Mouse (Mus musculus) embryonic facial prominence, embryonic 15.5 days (tissue): ENCODE data around the gene Sufu. TPM values are rescaled to one million over a fixed set of nuclear protein-coding genes. Genes with fewer than 3 reads are reported as not detected.

ENCODE experiments used
- ATAC-seq: fragments of 200-750 bp; cut with Nextera tagmentation; 2 replicates; pipeline ENCODE4 v1.8.0; 2017; ENCODE audit warnings: low read depth, moderate TSS enrichment; ENCODE audit not compliant: insufficient number of reproducible peaks, low FRiP score, low TSS enrichment
- H3K27ac ChIP-seq: fragments of 300-500 bp; sonication (generic); replicated peaks from 2 replicates; pipeline ENCODE4 v1.5.1; 2015; ENCODE audit warnings: mild to moderate bottlenecking, inconsistent platforms
- H3K27me3 ChIP-seq: fragments of 300-500 bp; sonication (generic); 2 replicates; pipeline ENCODE4 v1.6.1; 2015; ENCODE audit warnings: inconsistent platforms
- H3K36me3 ChIP-seq: fragments of 300-500 bp; sonication (generic); 2 replicates; pipeline ENCODE4 v1.6.1; 2015; ENCODE audit warnings: mild to moderate bottlenecking, inconsistent platforms
- H3K4me1 ChIP-seq: fragments of 300-500 bp; sonication (generic); 2 replicates; pipeline ENCODE4 v1.6.1; 2015; ENCODE audit warnings: inconsistent platforms
- H3K4me2 ChIP-seq: fragments of 300-500 bp; sonication (generic); replicated peaks from 2 replicates; pipeline ENCODE4 v1.6.1; 2015; ENCODE audit warnings: mild to moderate bottlenecking, inconsistent platforms
- H3K4me3 ChIP-seq: fragments of 300-500 bp; sonication (generic); replicated peaks from 2 replicates; pipeline ENCODE4 v1.5.1; 2015; ENCODE audit warnings: mild to moderate bottlenecking, inconsistent platforms
- H3K9ac ChIP-seq: fragments of 300-500 bp; sonication (generic); 2 replicates; pipeline ENCODE4 v1.6.1; 2015; ENCODE audit warnings: inconsistent platforms
- H3K9me3 ChIP-seq: fragments of 300-500 bp; sonication (generic); replicated peaks from 2 replicates; pipeline ENCODE4 v1.6.1; 2016; ENCODE audit warnings: inconsistent platforms
- WGBS: fragments of 180-500 bp; shearing (Covaris S2); methylation state at CpG from one replicate; pipeline ENCODE4 v1.1.7; 2015; 5-methylcytosine and 5-hydroxymethylcytosine counted together
- polyA plus RNA-seq: library from polyadenylated mRNA; unstranded; fragments of >200 nt; fragmentation: Nextera tagmentation; extraction: Ambion mirVana; gene quantifications from 2 replicates; pipeline ENCODE4 v1.2.1, GENCODE M21; 2015

Gene Sufu
- polyA plus RNA-seq, 1 experiment from 2014 or later = 38.4 TPM

DNA sequence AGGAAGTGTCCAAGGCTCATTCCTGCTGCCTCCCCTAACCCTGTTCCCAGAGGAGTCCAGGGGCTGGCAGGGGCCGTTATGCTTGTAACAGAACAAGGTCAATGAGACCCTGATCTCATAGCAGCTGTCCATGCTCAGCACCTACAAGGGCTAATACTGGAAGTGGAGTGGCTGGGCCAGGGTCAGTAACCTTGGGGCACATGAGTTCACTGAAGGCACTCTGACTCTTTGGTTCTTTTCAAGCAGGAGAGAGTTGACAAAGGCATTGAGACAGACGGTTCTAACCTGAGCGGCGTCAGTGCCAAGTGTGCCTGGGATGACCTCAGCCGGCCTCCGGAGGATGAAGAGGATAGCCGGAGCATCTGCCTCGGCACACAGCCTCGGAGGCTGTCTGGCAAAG is 56.2 kb downstream of the Sufu start:
- no peak for ATAC-seq
- no peak overlapping the region for H3K4me2 ChIP-seq
- H3K4me1 ChIP-seq = peaks cover 47% of the 10 kb centered on the region
- peaks cover 39% of the 10 kb centered on the region for H3K36me3 ChIP-seq
- H3K4me3 ChIP-seq = no peak overlapping the region
- WGBS = 85% methylated on average over 9 of the region's 9 CpGs
- H3K9ac ChIP-seq = no peak overlapping the region
- 0 out of 2 replicates have a peak overlapping the region, but pooled peaks have one; percentile 7 for H3K27ac ChIP-seq
- no peaks in the 10 kb centered on the region for H3K9me3 ChIP-seq
- no peaks in the 10 kb centered on the region for H3K27me3 ChIP-seq

DNA sequence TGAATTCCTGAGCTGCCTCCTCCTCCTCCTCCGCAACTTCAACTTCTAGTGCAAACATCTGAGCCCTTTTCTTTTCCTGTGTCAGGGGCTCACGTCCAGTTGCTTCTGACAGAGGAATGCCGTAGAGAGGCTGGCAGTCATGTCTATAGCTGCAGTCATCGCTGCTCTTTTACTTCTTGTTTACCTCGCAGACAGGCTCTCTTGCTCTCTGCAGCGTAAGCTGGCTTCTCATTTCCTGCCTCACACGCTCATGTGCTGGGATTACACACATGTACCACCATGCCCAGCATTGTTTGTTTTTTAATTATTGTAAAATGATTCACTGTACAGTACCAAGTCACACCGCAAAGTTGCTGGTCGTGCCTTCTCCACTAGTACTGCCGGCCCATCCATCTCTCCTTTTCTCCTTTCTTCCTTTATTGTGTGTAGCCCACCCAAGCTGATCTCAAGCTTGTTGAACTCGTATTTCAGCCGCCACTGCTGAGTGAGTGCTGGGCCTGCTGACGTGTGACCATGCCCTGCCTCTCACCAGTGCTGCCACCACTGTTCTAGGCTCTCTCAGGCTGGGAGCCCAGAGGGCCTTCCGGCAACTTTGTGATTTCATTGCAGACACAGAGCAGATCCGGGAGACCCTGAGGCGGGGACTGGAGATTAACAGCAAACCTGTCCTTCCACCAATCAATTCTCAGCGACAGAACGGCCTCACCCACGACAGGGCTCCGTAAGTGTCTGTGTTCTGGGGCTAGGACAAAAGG is 57.6 kb downstream of the Sufu start:
- Histone ChIP-seq H3K9ac (no peak overlapping the region), H3K4me2 (no peak overlapping the region), H3K4me3 (no peak overlapping the region), H3K27me3 (no peaks in the 10 kb centered on the region), H3K27ac (peak overlapping the region; percentile 77), H3K36me3 (peaks cover 48% of the 10 kb centered on the region), H3K9me3 (no peaks in the 10 kb centered on the region), H3K4me1 (peaks cover 36% of the 10 kb centered on the region)
- no peak for ATAC-seq
- 52% methylated on average over 20 of the region's 20 CpGs for WGBS

DNA sequence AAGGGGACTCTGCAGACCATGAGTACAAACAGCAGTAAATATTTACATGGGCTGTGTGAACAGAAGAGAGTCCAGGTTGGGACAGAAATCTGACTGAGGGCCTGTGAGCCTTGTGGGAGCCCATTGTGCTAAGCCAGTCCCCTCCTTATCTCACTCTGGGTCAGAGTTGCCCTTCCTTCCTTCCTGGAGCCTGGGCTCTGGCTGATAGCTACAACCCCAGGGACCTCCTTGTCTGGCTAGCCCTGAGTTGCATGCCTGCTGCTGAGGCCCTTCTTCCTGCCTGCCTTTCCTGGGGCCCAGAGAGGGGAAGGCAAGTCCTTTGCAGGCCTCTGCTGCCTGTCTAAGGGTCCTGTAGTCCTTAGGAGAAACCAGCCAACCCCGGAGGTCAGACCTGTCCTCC is 58.3 kb downstream of the Sufu start:
- Histone ChIP-seq H3K36me3 (peaks cover 55% of the 10 kb centered on the region), H3K4me1 (peaks cover 36% of the 10 kb centered on the region), H3K27ac (peak overlapping the region; percentile 77), H3K27me3 (no peaks in the 10 kb centered on the region), H3K9ac (no peak overlapping the region), H3K9me3 (no peaks in the 10 kb centered on the region), H3K4me3 (no peak overlapping the region), H3K4me2 (no peak overlapping the region)
- WGBS = 47% methylated on average over 1 of the region's 1 CpGs
- ATAC-seq = no peak

DNA sequence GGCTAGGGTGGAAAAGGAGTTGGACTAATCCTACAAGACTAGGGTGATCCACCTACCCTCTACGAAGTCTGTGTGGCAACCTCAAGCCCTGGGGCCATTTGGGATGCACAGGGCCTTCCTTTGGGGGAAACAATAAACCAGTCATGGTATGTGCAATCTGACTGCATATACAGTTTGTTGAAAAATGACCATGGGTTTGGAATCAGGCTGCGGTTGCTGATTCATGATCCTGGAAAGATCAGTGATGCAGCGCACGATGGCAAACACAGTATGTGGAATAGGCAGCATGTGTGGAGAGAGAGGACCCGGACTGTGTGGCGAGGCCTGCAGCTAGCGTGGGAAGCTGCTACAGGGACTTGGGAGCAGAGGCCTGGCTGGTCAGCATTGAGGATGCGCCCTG is 58.9 kb downstream of the Sufu start:
- 80% methylated on average over 8 of the region's 8 CpGs for WGBS
- Histone ChIP-seq H3K9me3 (no peaks in the 10 kb centered on the region), H3K27me3 (no peaks in the 10 kb centered on the region), H3K9ac (no peak overlapping the region), H3K4me2 (no peak overlapping the region), H3K4me3 (no peak overlapping the region), H3K36me3 (peaks cover 56% of the 10 kb centered on the region), H3K27ac (peak overlapping the region; percentile 77), H3K4me1 (peaks cover 36% of the 10 kb centered on the region)
- ATAC-seq = no peak

GRCm38 (mm10) chr19:46456018-46456735 is 59.5 kb downstream of the Sufu start:
- no peak overlapping the region for H3K4me3 ChIP-seq
- WGBS = 87% methylated on average over 5 of the region's 5 CpGs
- ATAC-seq = no peak
- no peak overlapping the region for H3K9ac ChIP-seq
- H3K9me3 ChIP-seq = no peaks in the 10 kb centered on the region
- H3K27me3 ChIP-seq = no peaks in the 10 kb centered on the region
- H3K4me1 ChIP-seq = peaks cover 36% of the 10 kb centered on the region
- H3K4me2 ChIP-seq = no peak overlapping the region
- peak overlapping the region; percentile 77; the same call in 1 of the 2 replicates for H3K27ac ChIP-seq
- peaks cover 57% of the 10 kb centered on the region for H3K36me3 ChIP-seq

GRCm38 (mm10) chr19:46457798-46458197 is 61.1 kb downstream of the Sufu start:
- Histone ChIP-seq H3K27me3 (no peaks in the 10 kb centered on the region), H3K9me3 (no peaks in the 10 kb centered on the region), H3K27ac (0 out of 2 replicates have a peak overlapping the region, but pooled peaks have one; percentile 19), H3K9ac (no peak overlapping the region), H3K36me3 (peaks cover 62% of the 10 kb centered on the region), H3K4me1 (peaks cover 27% of the 10 kb centered on the region), H3K4me2 (no peak overlapping the region), H3K4me3 (no peak overlapping the region)
- ATAC-seq = no peak
- 76% methylated on average over 5 of the region's 5 CpGs for WGBS

DNA sequence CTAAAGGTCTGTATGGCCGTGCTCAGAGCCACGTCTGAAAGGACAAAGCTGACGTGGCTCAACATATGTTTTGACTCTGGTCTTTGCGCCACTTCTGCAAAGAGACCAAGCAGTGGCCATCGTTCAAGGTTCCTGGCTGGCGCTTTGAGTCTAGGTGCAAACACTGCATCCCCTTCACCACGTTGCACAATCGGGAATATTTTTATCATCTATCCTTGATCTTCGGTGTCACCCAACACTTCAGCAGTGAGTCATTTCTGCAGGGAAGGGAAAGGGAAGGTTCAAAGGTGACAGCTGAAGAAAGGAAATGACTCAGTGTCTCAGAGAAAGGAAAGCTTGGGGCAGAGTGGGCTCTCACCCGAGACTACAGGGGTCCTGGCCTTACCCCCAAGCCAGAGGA is 62.6 kb downstream of the Sufu start:
- H3K27ac ChIP-seq = no peak overlapping the region
- H3K4me3 ChIP-seq = no peak overlapping the region
- H3K27me3 ChIP-seq = no peaks in the 10 kb centered on the region
- H3K9me3 ChIP-seq = no peaks in the 10 kb centered on the region
- H3K4me2 ChIP-seq = no peak overlapping the region
- H3K9ac ChIP-seq = no peak overlapping the region
- peaks cover 19% of the 10 kb centered on the region; the same call in 1 of the 2 replicates for H3K4me1 ChIP-seq
- ATAC-seq = no peak
- peaks cover 58% of the 10 kb centered on the region for H3K36me3 ChIP-seq
- 68% methylated on average over 10 of the region's 10 CpGs for WGBS

GRCm38 (mm10) chr19:46459889-46460288 is 63.2 kb downstream of the Sufu start:
- WGBS = 82% methylated on average over 2 of the region's 2 CpGs
- no peaks in the 10 kb centered on the region for H3K27me3 ChIP-seq
- no peak overlapping the region for H3K9ac ChIP-seq
- no peaks in the 10 kb centered on the region for H3K9me3 ChIP-seq
- H3K4me2 ChIP-seq = no peak overlapping the region
- H3K27ac ChIP-seq = no peak overlapping the region
- H3K4me3 ChIP-seq = no peak overlapping the region
- peaks cover 12% of the 10 kb centered on the region; the same call in 1 of the 2 replicates for H3K4me1 ChIP-seq
- ATAC-seq = no peak
- H3K36me3 ChIP-seq = peaks cover 58% of the 10 kb centered on the region

GRCm38 (mm10) chr19:46462574-46462973 is 65.9 kb downstream of the Sufu start:
- no peaks in the 10 kb centered on the region for H3K4me1 ChIP-seq
- peaks cover 44% of the 10 kb centered on the region for H3K36me3 ChIP-seq
- no peak overlapping the region for H3K27ac ChIP-seq
- H3K9ac ChIP-seq = no peak overlapping the region
- H3K4me2 ChIP-seq = no peak overlapping the region
- no peaks in the 10 kb centered on the region for H3K27me3 ChIP-seq
- no peaks in the 10 kb centered on the region for H3K9me3 ChIP-seq
- H3K4me3 ChIP-seq = no peak overlapping the region
- 94% methylated on average over 3 of the region's 3 CpGs for WGBS
- ATAC-seq = no peak

DNA sequence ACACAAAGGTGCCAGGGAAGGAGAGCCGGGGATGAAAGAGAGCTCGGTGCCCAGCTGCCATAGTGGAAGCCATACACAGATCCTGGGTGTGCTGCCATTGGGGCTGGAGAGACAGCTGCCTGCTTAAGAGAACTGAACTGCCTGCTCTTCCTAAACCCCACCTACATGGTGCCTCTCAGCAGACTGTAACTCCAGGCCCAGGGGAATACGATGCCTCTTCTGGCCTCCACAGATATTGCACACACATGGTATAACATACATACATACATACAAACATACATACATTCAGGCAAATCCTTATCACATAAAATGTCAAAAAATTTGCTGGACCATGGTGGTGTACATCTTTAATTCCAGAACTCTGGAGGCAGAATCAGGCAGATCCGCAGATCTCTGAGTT is 66.8 kb downstream of the Sufu start:
- H3K36me3 ChIP-seq = peaks cover 45% of the 10 kb centered on the region
- ATAC-seq = no peak
- H3K27me3 ChIP-seq = no peaks in the 10 kb centered on the region
- no peak overlapping the region for H3K9ac ChIP-seq
- no peak overlapping the region for H3K4me2 ChIP-seq
- no peak overlapping the region for H3K4me3 ChIP-seq
- H3K4me1 ChIP-seq = no peaks in the 10 kb centered on the region
- no peaks in the 10 kb centered on the region for H3K9me3 ChIP-seq
- H3K27ac ChIP-seq = no peak overlapping the region
- WGBS = 98% methylated on average over 4 of the region's 4 CpGs

GRCm38 (mm10) chr19:46466160-46466559 is 69.5 kb downstream of the Sufu start:
- H3K4me2 ChIP-seq = no peak overlapping the region
- 66% methylated on average over 6 of the region's 6 CpGs for WGBS
- no peak overlapping the region for H3K9ac ChIP-seq
- no peaks in the 10 kb centered on the region for H3K27me3 ChIP-seq
- no peaks in the 10 kb centered on the region for H3K9me3 ChIP-seq
- no peak overlapping the region for H3K4me3 ChIP-seq
- peaks cover 27% of the 10 kb centered on the region for H3K36me3 ChIP-seq
- H3K4me1 ChIP-seq = peaks cover 14% of the 10 kb centered on the region
- H3K27ac ChIP-seq = no peak overlapping the region; the same call in 1 of the 2 replicates
- no peak for ATAC-seq
